Mouse (Mus musculus) ES-E14 (cell line): ENCODE data around the gene Smagp. TPM values are rescaled to one million over a fixed set of nuclear protein-coding genes. Genes with fewer than 3 reads are reported as not detected.

Source experiments
- DNase-seq: peaks from one replicate; pipeline ENCODE4 v3.0.0-alpha.2; 2013; ENCODE audit warnings: low read depth, low spot score
- H3K27ac ChIP-seq: 2 replicates; pipeline ENCODE4 v1.5.1; 2012; ENCODE audit warnings: low read depth, mild to moderate bottlenecking, low read length, moderate library complexity, mixed read lengths; ENCODE audit not compliant: poor library complexity, insufficient read depth, severe bottlenecking
- H3K36me3 ChIP-seq: 2 replicates; pipeline ENCODE4 v1.6.1; 2012; ENCODE audit warnings: mild to moderate bottlenecking, low read length, moderate library complexity, mixed read lengths; ENCODE audit not compliant: control insufficient read depth, poor library complexity, insufficient read depth, severe bottlenecking
- H3K4me1 ChIP-seq, 2 experiments: fragments of 150-350 bp in 1 of 2; sonication (generic) in 1 of 2; 2 replicates each; pipeline ENCODE4 v1.6.1; 2012; ENCODE audit warnings: low read length in 2 of 2, mild to moderate bottlenecking in 1 of 2, mixed read lengths in 1 of 2; ENCODE audit not compliant: control insufficient read depth in 2 of 2, insufficient read depth in 2 of 2, poor library complexity in 1 of 2
- H3K4me3 ChIP-seq, 2 experiments: fragments of 150-350 bp in 1 of 2; sonication (generic) in 1 of 2; 2 replicates each; pipeline ENCODE4 v1.5.1; 2012; ENCODE audit warnings: low read length in 2 of 2, low read depth in 1 of 2, mild to moderate bottlenecking in 1 of 2, mixed read lengths in 1 of 2; ENCODE audit not compliant: insufficient read depth in 1 of 2, poor library complexity in 1 of 2, severe bottlenecking in 1 of 2
- H3K9ac ChIP-seq: 2 replicates; pipeline ENCODE4 v1.6.1; 2012; ENCODE audit warnings: low read depth, mild to moderate bottlenecking, low read length, mixed read lengths; ENCODE audit not compliant: poor library complexity, insufficient read depth, severe bottlenecking
- H3K9me3 ChIP-seq: fragments of 150-350 bp; sonication (generic); 2 replicates; pipeline ENCODE4 v1.6.1; 2012; ENCODE audit warnings: low read depth, mild to moderate bottlenecking, low read length; ENCODE audit not compliant: control insufficient read depth, insufficient read depth
- CHD2 ChIP-seq: IDR thresholded peaks from 2 replicates; pipeline ENCODE4 v1.6.1; 2014; ENCODE audit warnings: mild to moderate bottlenecking, low read depth, low read length, inconsistent platforms
- HCFC1 ChIP-seq: IDR thresholded peaks from 2 replicates; pipeline ENCODE4 v1.6.1; 2012; ENCODE audit warnings: low read length, inconsistent platforms, borderline replicate concordance; ENCODE audit not compliant: insufficient read depth
- MAFK ChIP-seq: IDR thresholded peaks from 2 replicates; pipeline ENCODE4 v1.6.1; 2014; ENCODE audit warnings: mild to moderate bottlenecking, low read depth, low read length, inconsistent platforms; ENCODE audit not compliant: insufficient read depth
- ZC3H11A ChIP-seq: IDR thresholded peaks from 2 replicates; pipeline ENCODE4 v1.6.1; 2012; ENCODE audit warnings: low read depth, mild to moderate bottlenecking, inconsistent platforms, low read length, borderline replicate concordance
- ZNF384 ChIP-seq: IDR thresholded peaks from 2 replicates; pipeline ENCODE4 v1.6.1; 2012; ENCODE audit warnings: low read depth, low read length, inconsistent platforms
- in situ Hi-C, 2 experiments: fragments of 600-800 bp; cut with MboI; formaldehyde crosslinking; loops; one replicate each; pipeline ENCODE4 v1.15.1; 2025; ENCODE audit warnings: low sequenced_read_pairs in 2 of 2, inconsistent platforms in 1 of 2; ENCODE audit not compliant: unreplicated experiment in 2 of 2
- total RNA-seq: library from RNA; depleted of rRNA; stranded (reverse); fragments of 300-350 nt; gene quantifications from 2 replicates; pipeline ENCODE4 v1.2.3, GENCODE M21; 2012

Gene Smagp
- total RNA-seq, 1 experiment = 20.0 TPM

- in situ Hi-C loops = no loop called here
- no peak for DNase-seq
- H3K36me3 ChIP-seq = no peaks in the 10 kb centered on the region; the same call in 1 of the 2 replicates
- peaks cover 0 to 22% of the 10 kb centered on the region in 2 experiments; a peak in 1 of 4 replicates for H3K4me1 ChIP-seq
- no peak overlapping the region for H3K9ac ChIP-seq
- no peak for TF ChIP-seq ZNF384
- no peak for TF ChIP-seq ZC3H11A
- no peak for TF ChIP-seq CHD2
- no peak for TF ChIP-seq HCFC1
- TF ChIP-seq MAFK = no peak
- no peak overlapping the region for H3K27ac ChIP-seq
- H3K9me3 ChIP-seq = no peaks in the 10 kb centered on the region
- H3K4me3 ChIP-seq = no peak overlapping the region
Observed at GRCm38 (mm10) chr15:100642451-100642850, 5.7 kb upstream of the Smagp start.

- Histone ChIP-seq H3K36me3 (no peaks in the 10 kb centered on the region; the same call in 1 of the 2 replicates), H3K9me3 (no peaks in the 10 kb centered on the region), H3K27ac (no peak overlapping the region), H3K4me3 (no peak overlapping the region), H3K4me1 (peaks cover 0 to 22% of the 10 kb centered on the region in 2 experiments; a peak in 1 of 4 replicates), H3K9ac (no peak overlapping the region)
- in situ Hi-C loops = no loop called here
- DNase-seq = no peak
- TF ChIP-seq ZNF384 (no peak), CHD2 (no peak)
Observed at GRCm38 (mm10) chr15:100641226-100641810, 4.6 kb upstream of the Smagp start.

DNA sequence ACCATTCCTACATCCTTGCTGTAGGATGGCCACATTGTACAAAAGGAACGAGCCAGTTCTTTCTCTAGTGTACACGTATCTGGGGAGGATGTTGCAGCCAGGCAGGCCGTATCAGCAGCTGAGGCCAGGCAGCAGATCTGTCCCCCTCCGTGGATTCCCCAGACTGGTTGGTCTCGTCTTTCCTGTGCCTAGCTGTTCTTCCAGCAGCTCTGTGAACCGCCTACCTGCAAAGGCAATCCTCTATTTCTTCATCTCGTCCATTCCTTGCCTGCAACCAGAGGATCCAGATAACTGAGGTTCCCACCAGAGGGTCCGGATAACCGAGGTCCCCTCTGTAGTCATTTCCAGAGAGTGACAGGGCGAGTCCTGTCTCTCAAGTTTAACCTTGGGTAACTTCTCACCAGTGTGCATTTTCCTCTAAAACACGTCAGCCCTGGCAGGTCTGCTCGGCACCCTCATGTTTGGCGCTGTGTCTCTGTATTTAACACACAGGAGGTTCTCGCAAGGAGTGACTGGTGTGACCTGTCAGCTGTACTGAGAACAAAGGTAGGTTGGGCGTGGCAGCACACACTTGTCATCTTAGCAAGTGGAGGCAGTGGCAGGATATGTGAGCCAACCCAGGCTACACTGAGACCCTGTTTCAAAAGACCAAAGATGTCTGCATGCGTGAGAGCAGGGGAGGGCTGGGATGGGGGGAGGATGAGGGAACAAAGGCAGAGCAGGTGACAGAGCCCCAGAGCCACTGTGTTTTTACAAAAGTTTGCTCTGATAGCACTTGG lies 3.4 kb upstream of the Smagp start:
- Histone ChIP-seq H3K27ac (no peak overlapping the region), H3K4me1 (peaks cover 3 to 21% of the 10 kb centered on the region in 2 experiments; a peak in 2 of 4 replicates), H3K4me3 (no peak overlapping the region), H3K9ac (no peak overlapping the region), H3K9me3 (no peaks in the 10 kb centered on the region), H3K36me3 (no peaks in the 10 kb centered on the region; the same call in 1 of the 2 replicates)
- in situ Hi-C loops = no loop called here
- TF ChIP-seq HCFC1 = no peak
- no peak for TF ChIP-seq MAFK
- TF ChIP-seq ZNF384 = no peak
- no peak for TF ChIP-seq CHD2
- no peak for TF ChIP-seq ZC3H11A
- DNase-seq = no peak

DNA sequence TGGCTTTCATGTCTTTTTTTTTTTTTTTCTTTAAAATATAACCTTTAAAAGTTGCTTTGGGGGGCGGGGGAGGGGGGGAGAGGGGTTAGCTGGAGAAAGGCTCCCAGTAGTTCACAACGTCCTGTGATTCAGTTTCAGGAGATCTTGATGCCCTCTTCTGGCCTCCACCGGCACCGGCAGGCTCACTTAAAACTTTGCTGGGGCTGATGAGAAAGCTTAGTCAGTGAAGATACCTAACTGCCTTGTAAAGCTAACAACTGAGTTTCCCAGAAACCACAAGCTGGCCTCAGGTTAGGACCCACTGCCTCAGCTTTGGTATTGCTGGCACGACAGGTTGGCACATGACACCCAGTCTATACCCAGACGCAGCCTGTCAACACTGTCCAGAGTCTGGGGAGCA lies 921 bp upstream of the Smagp start:
- no peak overlapping the region for H3K9ac ChIP-seq
- no peak overlapping the region for H3K27ac ChIP-seq
- H3K36me3 ChIP-seq = peaks cover 2% of the 10 kb centered on the region; the same call in 1 of the 2 replicates
- H3K4me3 ChIP-seq = no peak overlapping the region
- DNase-seq = no peak
- in situ Hi-C loops = no loop called here
- no peaks in the 10 kb centered on the region for H3K9me3 ChIP-seq
- H3K4me1 ChIP-seq = peaks cover 6 to 29% of the 10 kb centered on the region in 2 experiments; a peak in 3 of 4 replicates
- TF ChIP-seq ZC3H11A = no peak
- no peak for TF ChIP-seq HCFC1
- no peak for TF ChIP-seq CHD2
- no peak for TF ChIP-seq ZNF384
- no peak for TF ChIP-seq MAFK
